Mouse (Mus musculus) liver, adult 2 months (tissue): ENCODE data around the gene Col2a1.

Experiments used
- CTCF ChIP-seq: fragments of 200-500 bp; IDR thresholded peaks from 2 replicates; pipeline ENCODE4 v1.5.1; 2011; ENCODE audit warnings: low read depth, low read length, control low read depth
- POLR2A ChIP-seq: fragments of 200-500 bp; IDR thresholded peaks from 2 replicates; pipeline ENCODE4 v1.6.1; 2011; ENCODE audit warnings: low read length, control low read depth; ENCODE audit not compliant: insufficient read depth; ENCODE audit errors: extremely low read depth

DNA sequence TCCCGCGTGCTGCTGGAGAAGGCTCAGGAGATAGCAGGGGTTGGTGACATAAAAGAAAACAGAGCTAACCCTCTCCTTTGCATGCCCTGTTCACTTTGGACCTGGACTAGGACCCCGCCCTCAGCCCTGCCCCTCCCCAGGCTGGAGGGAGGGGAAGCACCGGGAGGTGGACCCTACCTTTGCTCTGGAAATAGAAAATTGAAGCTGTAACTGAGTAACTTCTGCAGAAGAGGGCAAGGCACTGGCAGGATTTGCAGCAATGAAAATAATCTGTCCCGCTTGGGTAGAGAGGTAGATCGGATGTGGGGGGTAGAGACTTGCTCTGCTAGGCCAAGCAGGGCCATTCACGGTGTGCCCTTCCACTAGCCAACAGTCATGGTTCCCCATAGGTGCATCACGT is 61.1 kb downstream of the Col2a1 start:
- TF ChIP-seq CTCF: no peak
- no peak for TF ChIP-seq POLR2A
